Mouse (Mus musculus): Measurements from ENCODE around the gene Hmx2.

- no peak for TF ChIP-seq CTCF (IDR thresholded peaks at IDR 0.05; ENCODE audit: extremely low read depth, insufficient read depth, insufficient read length, insufficient replicate concordance)
- no peak for TF ChIP-seq POLR2A (IDR thresholded peaks at IDR 0.05; ENCODE audit: low read depth, low read length)
Observed at GRCm38 (mm10) chr7:131551931-131552741, 3.6 kb downstream of the Hmx2 start.
